Mouse (Mus musculus) ES-E14 (cell line): ENCODE results near the gene Kcnip3. TPM values are rescaled to one million over a fixed set of nuclear protein-coding genes. Genes with fewer than 3 reads are reported as not detected.

Source experiments
- DNase-seq: peaks from one replicate; pipeline ENCODE4 v3.0.0-alpha.2; 2013; ENCODE audit warnings: low read depth, low spot score
- H3K27ac ChIP-seq: 2 replicates; pipeline ENCODE4 v1.5.1; 2012; ENCODE audit warnings: low read depth, mild to moderate bottlenecking, low read length, moderate library complexity, mixed read lengths; ENCODE audit not compliant: poor library complexity, insufficient read depth, severe bottlenecking
- H3K36me3 ChIP-seq: 2 replicates; pipeline ENCODE4 v1.6.1; 2012; ENCODE audit warnings: mild to moderate bottlenecking, low read length, moderate library complexity, mixed read lengths; ENCODE audit not compliant: control insufficient read depth, poor library complexity, insufficient read depth, severe bottlenecking
- H3K4me1 ChIP-seq, 2 experiments: fragments of 150-350 bp in 1 of 2; sonication (generic) in 1 of 2; 2 replicates each; pipeline ENCODE4 v1.6.1; 2012; ENCODE audit warnings: low read length in 2 of 2, mild to moderate bottlenecking in 1 of 2, mixed read lengths in 1 of 2; ENCODE audit not compliant: control insufficient read depth in 2 of 2, insufficient read depth in 2 of 2, poor library complexity in 1 of 2
- H3K4me3 ChIP-seq, 2 experiments: fragments of 150-350 bp in 1 of 2; sonication (generic) in 1 of 2; 2 replicates each; pipeline ENCODE4 v1.5.1; 2012; ENCODE audit warnings: low read length in 2 of 2, low read depth in 1 of 2, mild to moderate bottlenecking in 1 of 2, mixed read lengths in 1 of 2; ENCODE audit not compliant: insufficient read depth in 1 of 2, poor library complexity in 1 of 2, severe bottlenecking in 1 of 2
- H3K9ac ChIP-seq: 2 replicates; pipeline ENCODE4 v1.6.1; 2012; ENCODE audit warnings: low read depth, mild to moderate bottlenecking, low read length, mixed read lengths; ENCODE audit not compliant: poor library complexity, insufficient read depth, severe bottlenecking
- H3K9me3 ChIP-seq: fragments of 150-350 bp; sonication (generic); 2 replicates; pipeline ENCODE4 v1.6.1; 2012; ENCODE audit warnings: low read depth, mild to moderate bottlenecking, low read length; ENCODE audit not compliant: control insufficient read depth, insufficient read depth
- CHD2 ChIP-seq: IDR thresholded peaks from 2 replicates; pipeline ENCODE4 v1.6.1; 2014; ENCODE audit warnings: mild to moderate bottlenecking, low read depth, low read length, inconsistent platforms
- HCFC1 ChIP-seq: IDR thresholded peaks from 2 replicates; pipeline ENCODE4 v1.6.1; 2012; ENCODE audit warnings: low read length, inconsistent platforms, borderline replicate concordance; ENCODE audit not compliant: insufficient read depth
- MAFK ChIP-seq: IDR thresholded peaks from 2 replicates; pipeline ENCODE4 v1.6.1; 2014; ENCODE audit warnings: mild to moderate bottlenecking, low read depth, low read length, inconsistent platforms; ENCODE audit not compliant: insufficient read depth
- ZC3H11A ChIP-seq: IDR thresholded peaks from 2 replicates; pipeline ENCODE4 v1.6.1; 2012; ENCODE audit warnings: low read depth, mild to moderate bottlenecking, inconsistent platforms, low read length, borderline replicate concordance
- ZNF384 ChIP-seq: IDR thresholded peaks from 2 replicates; pipeline ENCODE4 v1.6.1; 2012; ENCODE audit warnings: low read depth, low read length, inconsistent platforms
- in situ Hi-C, 2 experiments: fragments of 600-800 bp; cut with MboI; formaldehyde crosslinking; loops; one replicate each; pipeline ENCODE4 v1.15.1; 2025; ENCODE audit warnings: low sequenced_read_pairs in 2 of 2, inconsistent platforms in 1 of 2; ENCODE audit not compliant: unreplicated experiment in 2 of 2
- total RNA-seq: library from RNA; depleted of rRNA; stranded (reverse); fragments of 300-350 nt; gene quantifications from 2 replicates; pipeline ENCODE4 v1.2.3, GENCODE M21; 2012

Kcnip3 gene
- total RNA-seq, 1 experiment, result 3.0 TPM

DNA sequence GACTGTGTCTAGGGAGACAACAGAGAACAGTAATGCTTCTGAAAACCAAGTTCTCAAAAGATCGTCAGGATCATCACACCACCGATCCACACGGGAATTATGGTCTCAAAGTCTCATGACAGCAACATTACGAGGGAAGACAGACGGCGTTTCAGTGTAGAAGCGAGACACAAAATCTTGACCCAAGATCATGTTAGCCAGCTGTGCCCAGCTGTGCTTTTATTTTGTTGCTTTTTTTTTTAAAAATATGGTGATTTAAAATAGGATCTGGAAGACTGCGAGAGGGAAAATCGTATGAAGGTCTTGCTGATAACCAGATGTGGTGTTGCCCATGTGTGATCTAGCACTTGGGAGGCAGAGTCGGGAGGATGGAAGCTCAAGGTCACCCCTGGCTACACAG is 51.2 kb downstream of the Kcnip3 start:
- DNase-seq, result no peak
- Histone ChIP-seq H3K9ac (no peak overlapping the region), H3K9me3 (no peaks in the 10 kb centered on the region), H3K27ac (no peak overlapping the region), H3K36me3 (no peaks in the 10 kb centered on the region), H3K4me1 (no peaks in the 10 kb centered on the region), H3K4me3 (no peak overlapping the region)
- TF ChIP-seq CHD2 (no peak), ZNF384 (no peak), ZC3H11A (no peak), HCFC1 (no peak), MAFK (no peak)
- in situ Hi-C loops, result no loop called here

DNA sequence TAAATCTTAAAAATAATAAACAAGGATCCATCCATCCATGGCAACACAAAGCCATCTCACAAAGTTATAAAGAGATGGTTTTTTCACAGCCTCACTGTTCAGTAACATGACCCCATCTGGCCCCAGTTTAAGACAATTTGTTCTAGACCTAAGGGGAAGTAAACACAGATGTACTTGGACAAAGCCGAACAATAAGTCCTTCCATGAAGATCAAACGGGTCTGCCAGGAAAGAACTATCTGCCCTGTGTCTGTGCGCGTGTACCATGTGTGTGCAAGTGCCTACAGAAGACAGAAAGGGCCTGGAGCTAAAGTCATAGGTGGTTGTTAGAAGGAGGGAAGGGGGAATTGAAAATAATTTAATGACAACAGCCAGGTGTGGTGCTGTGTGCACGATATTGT is 51.7 kb downstream of the Kcnip3 start:
- no peak for DNase-seq
- no peak overlapping the region for H3K4me3 ChIP-seq
- in situ Hi-C loops, result no loop called here
- H3K4me1 ChIP-seq, result no peaks in the 10 kb centered on the region
- no peaks in the 10 kb centered on the region for H3K36me3 ChIP-seq
- H3K9ac ChIP-seq, result no peak overlapping the region
- H3K9me3 ChIP-seq, result no peaks in the 10 kb centered on the region
- TF ChIP-seq MAFK (no peak), ZNF384 (no peak), CHD2 (no peak), ZC3H11A (no peak), HCFC1 (no peak)
- H3K27ac ChIP-seq, result no peak overlapping the region

DNA sequence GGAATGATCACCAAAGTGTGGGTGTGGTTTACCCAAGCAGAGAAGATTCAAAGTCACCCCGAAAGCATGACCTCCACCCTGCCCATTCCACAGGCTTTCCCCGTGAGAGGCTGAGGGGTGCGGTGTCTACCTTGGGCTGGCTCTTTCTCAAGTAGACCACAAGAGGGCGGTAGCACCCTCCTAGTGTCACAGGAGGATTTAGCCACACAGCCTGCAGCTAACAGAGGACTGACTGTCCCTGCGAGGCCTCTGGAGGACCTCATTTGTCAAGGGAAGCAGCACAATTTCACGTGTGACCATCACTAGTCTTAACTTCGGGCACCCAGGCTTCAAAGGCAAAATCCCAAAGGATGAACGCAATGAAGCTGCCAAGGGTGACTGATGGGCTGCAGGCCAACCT is 59.6 kb downstream of the Kcnip3 start:
- H3K4me3 ChIP-seq, result no peak overlapping the region
- DNase-seq, result no peak
- H3K9me3 ChIP-seq, result no peaks in the 10 kb centered on the region
- H3K9ac ChIP-seq, result no peak overlapping the region
- H3K36me3 ChIP-seq, result no peaks in the 10 kb centered on the region
- no peak overlapping the region for H3K27ac ChIP-seq
- no peaks in the 10 kb centered on the region for H3K4me1 ChIP-seq
- in situ Hi-C loops, result no loop called here
- TF ChIP-seq ZNF384 (no peak), ZC3H11A (peak; percentile 45; the same call in 1 of the 2 replicates), HCFC1 (peak; percentile 29; the same call in 1 of the 2 replicates), CHD2 (no peak), MAFK (no peak)

DNA sequence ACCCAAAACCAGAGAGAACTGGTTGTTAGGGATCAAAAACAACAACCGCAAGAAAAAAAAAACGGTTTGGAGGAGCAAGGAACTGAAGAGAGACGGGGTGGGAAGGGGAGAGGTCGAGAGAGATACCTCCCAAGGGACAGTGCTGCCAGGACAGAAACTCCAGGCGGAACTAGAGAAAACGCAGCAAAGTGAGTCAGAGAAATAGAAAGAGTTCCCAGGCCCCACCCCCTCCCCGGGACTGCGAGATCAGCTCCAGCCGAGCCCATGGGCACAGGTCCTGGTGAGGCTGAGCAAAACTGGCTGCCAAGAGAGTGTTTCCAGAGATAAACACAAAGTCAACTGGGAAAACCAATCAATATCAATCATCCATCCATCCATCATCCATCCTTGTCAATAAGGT is 60.5 kb downstream of the Kcnip3 start:
- H3K9me3 ChIP-seq, result no peaks in the 10 kb centered on the region
- H3K36me3 ChIP-seq, result no peaks in the 10 kb centered on the region
- TF ChIP-seq ZC3H11A, result no peak
- TF ChIP-seq ZNF384, result no peak
- no peak for TF ChIP-seq CHD2
- no peak for TF ChIP-seq HCFC1
- TF ChIP-seq MAFK, result no peak
- in situ Hi-C loops, result no loop called here
- no peak overlapping the region for H3K9ac ChIP-seq
- no peak overlapping the region for H3K4me3 ChIP-seq
- no peak for DNase-seq
- no peak overlapping the region for H3K27ac ChIP-seq
- no peaks in the 10 kb centered on the region for H3K4me1 ChIP-seq

DNA sequence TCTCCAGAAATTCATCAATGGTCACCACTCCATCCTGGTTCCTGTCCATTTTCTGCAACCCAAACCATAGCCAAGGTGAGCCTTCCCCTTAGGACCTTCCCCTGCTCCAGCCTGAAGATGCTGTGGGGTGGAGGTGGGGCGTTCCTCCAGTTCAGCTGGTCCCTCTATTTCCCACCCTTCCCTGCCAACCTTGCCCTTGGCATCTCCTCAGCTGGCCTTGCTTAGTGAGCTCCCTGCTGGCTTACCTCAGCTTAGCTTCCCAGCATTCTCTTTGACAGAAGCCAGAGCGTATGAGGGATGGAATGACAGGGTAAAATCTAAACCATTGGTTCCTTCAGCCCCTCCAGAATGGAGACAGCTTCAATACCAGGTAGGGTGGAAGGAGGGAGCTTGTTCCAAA is 62.6 kb downstream of the Kcnip3 start:
- in situ Hi-C loops, result no loop called here
- no peak for TF ChIP-seq CHD2
- TF ChIP-seq ZC3H11A, result no peak
- TF ChIP-seq MAFK, result no peak
- TF ChIP-seq HCFC1, result no peak
- Histone ChIP-seq H3K36me3 (no peaks in the 10 kb centered on the region), H3K27ac (no peak overlapping the region), H3K4me3 (no peak overlapping the region), H3K9ac (no peak overlapping the region), H3K4me1 (no peaks in the 10 kb centered on the region), H3K9me3 (no peaks in the 10 kb centered on the region)
- no peak for DNase-seq
